Mouse (Mus musculus): ENCODE measurements around the gene Krt81. TPM values are rescaled to one million over a fixed set of nuclear protein-coding genes. Genes with fewer than 3 reads are reported as not detected.

The Krt81 gene
- polyA plus RNA-seq (2014; fragmentation: Nextera tagmentation; extraction: Ambion mirVana): not detected in 2 replicates

- WGBS: 83% methylated on average over 13 of the region's 13 CpGs
- Histone ChIP-seq H3K4me2 (replicated peaks; ENCODE audit: low read depth, low read length) (no peak within 1 kb of the TSS), H3K9ac (ENCODE audit: low read depth, low read length) (no peak within 1 kb of the TSS), H3K4me1 (replicated peaks; ENCODE audit: control insufficient read depth, insufficient read depth, low read length) (no peaks in the 10 kb centered on the region), H3K4me3 (ENCODE audit: low read depth, low read length) (no peak within 1 kb of the TSS), H3K27ac (ENCODE audit: low read depth, low read length) (no peak within 1 kb of the TSS), H3K27me3 (ENCODE audit: control insufficient read depth, insufficient read depth, low read length) (no peaks in the 10 kb centered on the region), H3K9me3 (ENCODE audit: control insufficient read depth, low read length) (no peaks in the 10 kb centered on the region), H3K36me3 (ENCODE audit: control insufficient read depth, insufficient read depth, low read length) (no peaks in the 10 kb centered on the region)
- DNase-seq (ENCODE audit: low spot score): no peak
- ATAC-seq (ENCODE audit: low FRiP score): no peak
Observed at GRCm38 (mm10) chr15:101463651-101464050, at the start of gene Krt81. Krt81 (minus strand) TSS chr15:101463751.

- no peak overlapping the region for H3K9ac ChIP-seq (ENCODE audit: low read depth, low read length)
- no peaks in the 10 kb centered on the region for H3K36me3 ChIP-seq (ENCODE audit: control insufficient read depth, insufficient read depth, low read length)
- no peaks in the 10 kb centered on the region for H3K4me1 ChIP-seq (replicated peaks; ENCODE audit: control insufficient read depth, insufficient read depth, low read length)
- ATAC-seq (ENCODE audit: low FRiP score) (no peak), DNase-seq (ENCODE audit: low spot score) (no peak)
- H3K27me3 ChIP-seq (ENCODE audit: control insufficient read depth, insufficient read depth, low read length): no peaks in the 10 kb centered on the region
- WGBS: 79% methylated on average over 9 of the region's 9 CpGs
- H3K4me2 ChIP-seq (replicated peaks; ENCODE audit: low read depth, low read length): no peak overlapping the region
- H3K9me3 ChIP-seq (ENCODE audit: control insufficient read depth, low read length): no peaks in the 10 kb centered on the region
- no peak overlapping the region for H3K4me3 ChIP-seq (ENCODE audit: low read depth, low read length)
- no peak overlapping the region for H3K27ac ChIP-seq (ENCODE audit: low read depth, low read length)
Observed at GRCm38 (mm10) chr15:101508247-101508646, 44.7 kb upstream of the Krt81 start.

GRCm38 (mm10) chr15:101506896-101507758, 43.6 kb upstream of the Krt81 start:
- ATAC-seq (ENCODE audit: low FRiP score) (no peak), DNase-seq (ENCODE audit: low spot score) (no peak)
- no peak overlapping the region for H3K4me3 ChIP-seq (ENCODE audit: low read depth, low read length)
- WGBS: 56% methylated on average over 14 of the region's 14 CpGs
- no peak overlapping the region for H3K9ac ChIP-seq (ENCODE audit: low read depth, low read length)
- H3K4me1 ChIP-seq (replicated peaks; ENCODE audit: control insufficient read depth, insufficient read depth, low read length): no peaks in the 10 kb centered on the region
- no peaks in the 10 kb centered on the region for H3K9me3 ChIP-seq (ENCODE audit: control insufficient read depth, low read length)
- no peaks in the 10 kb centered on the region for H3K27me3 ChIP-seq (ENCODE audit: control insufficient read depth, insufficient read depth, low read length)
- H3K4me2 ChIP-seq (replicated peaks; ENCODE audit: low read depth, low read length): no peak overlapping the region
- no peak overlapping the region for H3K27ac ChIP-seq (ENCODE audit: low read depth, low read length)
- no peaks in the 10 kb centered on the region for H3K36me3 ChIP-seq (ENCODE audit: control insufficient read depth, insufficient read depth, low read length)

- Histone ChIP-seq H3K4me1 (replicated peaks; ENCODE audit: control insufficient read depth, insufficient read depth, low read length) (no peaks in the 10 kb centered on the region), H3K36me3 (ENCODE audit: control insufficient read depth, insufficient read depth, low read length) (no peaks in the 10 kb centered on the region), H3K4me3 (ENCODE audit: low read depth, low read length) (no peak overlapping the region), H3K4me2 (replicated peaks; ENCODE audit: low read depth, low read length) (no peak overlapping the region), H3K9ac (ENCODE audit: low read depth, low read length) (no peak overlapping the region), H3K9me3 (ENCODE audit: control insufficient read depth, low read length) (no peaks in the 10 kb centered on the region), H3K27ac (ENCODE audit: low read depth, low read length) (no peak overlapping the region), H3K27me3 (ENCODE audit: control insufficient read depth, insufficient read depth, low read length) (no peaks in the 10 kb centered on the region)
- DNase-seq (ENCODE audit: low spot score) (peak; percentile 31), ATAC-seq (ENCODE audit: low FRiP score) (no peak)
- 65% methylated on average over 2 of the region's 2 CpGs for WGBS
Observed at GRCm38 (mm10) chr15:101497181-101497580, 33.6 kb upstream of the Krt81 start.

- no peak for ATAC-seq (ENCODE audit: low FRiP score)
- no peak overlapping the region for H3K27ac ChIP-seq (ENCODE audit: low read depth, low read length)
Observed at GRCm38 (mm10) chr15:101495266-101495665, 31.7 kb upstream of the Krt81 start.

GRCm38 (mm10) chr15:101494203-101494602, 30.7 kb upstream of the Krt81 start:
- Histone ChIP-seq H3K9me3 (ENCODE audit: control insufficient read depth, low read length) (no peaks in the 10 kb centered on the region), H3K4me1 (replicated peaks; ENCODE audit: control insufficient read depth, insufficient read depth, low read length) (no peaks in the 10 kb centered on the region), H3K27ac (ENCODE audit: low read depth, low read length) (no peak overlapping the region), H3K27me3 (ENCODE audit: control insufficient read depth, insufficient read depth, low read length) (no peaks in the 10 kb centered on the region), H3K4me3 (ENCODE audit: low read depth, low read length) (no peak overlapping the region), H3K36me3 (ENCODE audit: control insufficient read depth, insufficient read depth, low read length) (no peaks in the 10 kb centered on the region), H3K9ac (ENCODE audit: low read depth, low read length) (no peak overlapping the region), H3K4me2 (replicated peaks; ENCODE audit: low read depth, low read length) (no peak overlapping the region)
- peak; percentile 23 for DNase-seq (ENCODE audit: low spot score)
- no peak for ATAC-seq (ENCODE audit: low FRiP score)
- 30% methylated on average over 1 of the region's 1 CpGs for WGBS

More at GRCm38 (mm10) chr15:101495266-101495665, 31.7 kb upstream of the Krt81 start:
- Histone ChIP-seq H3K9ac (ENCODE audit: low read depth, low read length) (no peak overlapping the region), H3K4me3 (ENCODE audit: low read depth, low read length) (no peak overlapping the region), H3K4me1 (replicated peaks; ENCODE audit: control insufficient read depth, insufficient read depth, low read length) (no peaks in the 10 kb centered on the region), H3K36me3 (ENCODE audit: control insufficient read depth, insufficient read depth, low read length) (no peaks in the 10 kb centered on the region), H3K4me2 (replicated peaks; ENCODE audit: low read depth, low read length) (no peak overlapping the region), H3K27me3 (ENCODE audit: control insufficient read depth, insufficient read depth, low read length) (no peaks in the 10 kb centered on the region), H3K9me3 (ENCODE audit: control insufficient read depth, low read length) (no peaks in the 10 kb centered on the region)
- 84% methylated on average over 8 of the region's 8 CpGs for WGBS
- no peak for DNase-seq (ENCODE audit: low spot score)

- Histone ChIP-seq H3K36me3 (ENCODE audit: control insufficient read depth, insufficient read depth, low read length) (no peaks in the 10 kb centered on the region), H3K27ac (ENCODE audit: low read depth, low read length) (no peak overlapping the region), H3K9me3 (ENCODE audit: control insufficient read depth, low read length) (no peaks in the 10 kb centered on the region), H3K27me3 (ENCODE audit: control insufficient read depth, insufficient read depth, low read length) (no peaks in the 10 kb centered on the region), H3K9ac (ENCODE audit: low read depth, low read length) (no peak overlapping the region), H3K4me1 (replicated peaks; ENCODE audit: control insufficient read depth, insufficient read depth, low read length) (no peaks in the 10 kb centered on the region), H3K4me2 (replicated peaks; ENCODE audit: low read depth, low read length) (no peak overlapping the region), H3K4me3 (ENCODE audit: low read depth, low read length) (no peak overlapping the region)
- DNase-seq (ENCODE audit: low spot score): no peak
- ATAC-seq (ENCODE audit: low FRiP score): no peak
- WGBS: 91% methylated on average over 6 of the region's 6 CpGs
Observed at GRCm38 (mm10) chr15:101493713-101494112, 30.2 kb upstream of the Krt81 start.

- no peak overlapping the region for H3K4me2 ChIP-seq (replicated peaks; ENCODE audit: low read depth, low read length)
- H3K9me3 ChIP-seq (ENCODE audit: control insufficient read depth, low read length): no peaks in the 10 kb centered on the region
- no peaks in the 10 kb centered on the region for H3K4me1 ChIP-seq (replicated peaks; ENCODE audit: control insufficient read depth, insufficient read depth, low read length)
- WGBS: 75% methylated on average over 8 of the region's 8 CpGs
- H3K27me3 ChIP-seq (ENCODE audit: control insufficient read depth, insufficient read depth, low read length): no peaks in the 10 kb centered on the region
- H3K4me3 ChIP-seq (ENCODE audit: low read depth, low read length): no peak overlapping the region
- no peak overlapping the region for H3K9ac ChIP-seq (ENCODE audit: low read depth, low read length)
- ATAC-seq (ENCODE audit: low FRiP score) (no peak), DNase-seq (ENCODE audit: low spot score) (no peak)
- H3K27ac ChIP-seq (ENCODE audit: low read depth, low read length): no peak overlapping the region
- H3K36me3 ChIP-seq (ENCODE audit: control insufficient read depth, insufficient read depth, low read length): no peaks in the 10 kb centered on the region
Observed at GRCm38 (mm10) chr15:101492718-101493117, 29.2 kb upstream of the Krt81 start.

GRCm38 (mm10) chr15:101491431-101491830, 27.9 kb upstream of the Krt81 start, which contains the start of gene Krt83:
Krt83 (minus strand) TSS chr15:101491512.
- Histone ChIP-seq H3K9me3 (ENCODE audit: control insufficient read depth, low read length) (no peaks in the 10 kb centered on the region), H3K4me2 (replicated peaks; ENCODE audit: low read depth, low read length) (no peak within 1 kb of the TSS), H3K27ac (ENCODE audit: low read depth, low read length) (no peak within 1 kb of the TSS), H3K27me3 (ENCODE audit: control insufficient read depth, insufficient read depth, low read length) (no peaks in the 10 kb centered on the region), H3K4me3 (ENCODE audit: low read depth, low read length) (no peak within 1 kb of the TSS), H3K36me3 (ENCODE audit: control insufficient read depth, insufficient read depth, low read length) (no peaks in the 10 kb centered on the region), H3K4me1 (replicated peaks; ENCODE audit: control insufficient read depth, insufficient read depth, low read length) (no peaks in the 10 kb centered on the region), H3K9ac (ENCODE audit: low read depth, low read length) (no peak within 1 kb of the TSS)
- DNase-seq (ENCODE audit: low spot score) (no peak), ATAC-seq (ENCODE audit: low FRiP score) (no peak)
- WGBS: 70% methylated on average over 6 of the region's 6 CpGs
